Mouse (Mus musculus): ENCODE results near the gene Lpo. TPM values are rescaled to one million over a fixed set of nuclear protein-coding genes. Genes with fewer than 3 reads are reported as not detected.
"Not testable (repeated sequence)": the region's sequence is repeated elsewhere in the genome, so short reads cannot be mapped to it uniquely, and the experiment has no call there.

Gene Lpo
- polyA plus RNA-seq (2015; fragmentation: Nextera tagmentation; extraction: Ambion mirVana): 2.3 and 4.5 TPM in 2 replicates

DNA sequence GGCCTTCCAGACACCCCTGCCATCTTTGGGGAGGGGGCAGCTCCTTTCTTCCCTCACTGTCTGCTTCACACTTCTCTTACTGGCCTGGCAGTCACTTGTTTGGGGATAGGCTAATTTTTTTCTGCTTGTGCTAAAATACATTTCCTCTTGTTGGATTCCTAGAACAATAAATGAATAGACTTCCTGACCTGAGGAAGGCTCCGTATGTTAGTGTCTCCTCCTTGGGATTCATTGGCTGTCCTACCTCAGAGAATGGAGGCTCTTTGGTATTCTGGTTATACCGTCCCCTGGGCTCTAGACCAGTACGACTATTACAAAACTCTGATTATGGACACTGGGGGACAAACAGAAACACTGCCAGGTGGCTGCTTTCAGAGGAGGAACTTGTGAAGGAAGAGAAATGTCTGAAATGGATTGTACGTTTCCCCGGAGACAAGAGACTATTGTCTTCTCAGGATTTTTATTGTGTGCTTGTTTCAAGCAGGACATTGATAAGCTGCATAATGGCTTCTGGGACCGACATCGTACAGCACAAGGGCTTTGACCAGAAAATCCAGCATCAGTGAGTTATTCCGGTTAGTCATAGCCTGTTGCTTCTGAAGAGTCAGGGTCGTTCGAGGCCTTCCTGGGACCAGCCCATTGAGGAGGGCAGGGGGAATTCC is at the start of gene Lpo:
Gene Lpo, minus strand, starts transcription at position 51 of the 662 bp plus-strand sequence.
- Histone ChIP-seq H3K4me3 (ENCODE audit: low read length) (no peak within 1 kb of the TSS), H3K9ac (ENCODE audit: low read depth, low read length) (no peak within 1 kb of the TSS), H3K27ac (ENCODE audit: low read depth, low read length) (no peak within 1 kb of the TSS), H3K4me1 (ENCODE audit: control insufficient read depth, insufficient read depth, low read depth, low read length) (no peaks in the 10 kb centered on the region), H3K4me2 (ENCODE audit: low read length) (no peak within 1 kb of the TSS), H3K27me3 (replicated peaks; ENCODE audit: control insufficient read depth, insufficient read depth, low read length) (no peaks in the 10 kb centered on the region), H3K36me3 (ENCODE audit: control insufficient read depth, insufficient read depth, low read length) (no peaks in the 10 kb centered on the region), H3K9me3 (ENCODE audit: control insufficient read depth, low read length) (no peaks in the 10 kb centered on the region)
- 18% methylated on average over 10 of the region's 10 CpGs for WGBS
- 0 out of 2 replicates have a peak, but pooled peaks have one; percentile 52 for ATAC-seq

DNA sequence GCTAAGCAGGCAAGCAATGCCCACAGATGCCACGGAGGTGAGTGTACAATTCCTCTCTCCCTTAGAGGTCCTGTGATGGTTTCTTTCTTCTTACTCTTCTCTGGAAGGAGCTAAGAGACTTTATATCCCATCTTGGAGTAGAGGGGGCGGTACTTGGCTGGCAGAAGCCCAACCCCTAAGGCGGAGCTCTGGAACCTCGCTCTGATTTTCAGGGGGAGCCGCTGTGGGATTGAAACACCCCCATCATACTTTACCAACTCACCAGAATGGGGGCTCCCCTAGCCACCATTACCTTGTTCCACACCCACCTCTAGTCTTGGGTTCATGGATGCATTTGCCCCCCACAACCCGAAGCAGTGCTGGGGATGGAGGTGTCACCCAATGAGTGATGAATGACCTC is 47.3 kb upstream of the Lpo start, which contains the start of gene Epx:
Gene Epx, minus strand, starts transcription at position 101 of the 400 bp plus-strand sequence.
- no peaks in the 10 kb centered on the region for H3K9me3 ChIP-seq (ENCODE audit: control insufficient read depth, low read length)
- H3K9ac ChIP-seq (ENCODE audit: low read depth, low read length): no peak within 1 kb of the TSS
- no peaks in the 10 kb centered on the region for H3K4me1 ChIP-seq (ENCODE audit: control insufficient read depth, insufficient read depth, low read depth, low read length)
- H3K4me2 ChIP-seq (ENCODE audit: low read length): no peak within 1 kb of the TSS
- H3K27me3 ChIP-seq (replicated peaks; ENCODE audit: control insufficient read depth, insufficient read depth, low read length): no peaks in the 10 kb centered on the region
- no peak within 1 kb of the TSS for H3K27ac ChIP-seq (ENCODE audit: low read depth, low read length)
- 82% methylated on average over 6 of the region's 6 CpGs for WGBS
- no peaks in the 10 kb centered on the region for H3K36me3 ChIP-seq (ENCODE audit: control insufficient read depth, insufficient read depth, low read length)
- no peak within 1 kb of the TSS for H3K4me3 ChIP-seq (ENCODE audit: low read length)
- no peak for ATAC-seq

DNA sequence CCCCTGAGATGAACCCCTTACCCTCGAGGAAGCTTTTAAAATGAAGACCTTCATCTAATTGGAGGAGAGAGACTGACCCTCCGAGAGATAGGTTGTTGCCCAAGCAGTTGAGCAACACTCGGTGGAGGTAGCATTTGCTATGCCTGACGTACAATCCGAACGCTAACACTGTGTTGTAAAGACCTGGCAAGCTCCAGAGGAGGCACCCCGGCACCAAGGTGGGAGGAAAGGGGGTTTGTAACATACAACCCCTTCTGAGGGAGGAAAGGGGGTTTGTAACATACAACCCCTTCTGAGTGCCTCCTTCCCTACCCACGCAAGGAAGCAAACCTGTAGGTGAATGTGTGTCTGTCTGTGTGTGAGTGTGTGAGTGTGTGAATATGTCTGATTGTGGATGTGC is 43.7 kb upstream of the Lpo start:
- Histone ChIP-seq H3K4me1 (ENCODE audit: control insufficient read depth, insufficient read depth, low read depth, low read length) (no peaks in the 10 kb centered on the region), H3K27me3 (replicated peaks; ENCODE audit: control insufficient read depth, insufficient read depth, low read length) (no peaks in the 10 kb centered on the region; the same call in 1 of the 2 replicates), H3K27ac (ENCODE audit: low read depth, low read length) (no peak overlapping the region), H3K9me3 (ENCODE audit: control insufficient read depth, low read length) (no peaks in the 10 kb centered on the region), H3K4me2 (ENCODE audit: low read length) (no peak overlapping the region), H3K9ac (ENCODE audit: low read depth, low read length) (no peak overlapping the region), H3K4me3 (ENCODE audit: low read length) (no peak overlapping the region), H3K36me3 (ENCODE audit: control insufficient read depth, insufficient read depth, low read length) (no peaks in the 10 kb centered on the region)
- WGBS: 43% methylated on average over 8 of the region's 8 CpGs
- no peak for ATAC-seq

DNA sequence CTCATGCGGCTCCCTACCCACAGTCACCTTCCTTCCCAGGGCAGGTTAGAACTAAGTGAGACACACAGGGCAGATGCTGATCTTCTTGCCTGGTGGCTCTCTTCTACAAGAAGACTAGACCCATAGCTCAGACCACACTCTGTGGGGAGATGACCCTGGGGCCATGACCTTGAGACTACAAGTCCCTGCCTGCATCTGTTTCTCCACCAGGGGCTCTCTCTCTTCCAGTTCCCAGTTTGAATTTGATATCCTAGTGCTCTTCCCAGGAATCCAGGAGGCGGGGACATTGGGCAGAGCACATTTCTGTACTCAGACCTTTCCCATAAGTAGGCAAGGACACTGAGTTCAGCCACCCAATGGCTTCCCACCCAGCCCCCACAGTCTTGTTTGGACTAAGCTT is 42.0 kb upstream of the Lpo start:
- no peaks in the 10 kb centered on the region for H3K36me3 ChIP-seq (ENCODE audit: control insufficient read depth, insufficient read depth, low read length)
- no peak overlapping the region for H3K4me3 ChIP-seq (ENCODE audit: low read length)
- no peak overlapping the region for H3K27ac ChIP-seq (ENCODE audit: low read depth, low read length)
- 85% methylated on average over 2 of the region's 2 CpGs for WGBS
- H3K4me1 ChIP-seq (ENCODE audit: control insufficient read depth, insufficient read depth, low read depth, low read length): no peaks in the 10 kb centered on the region
- no peaks in the 10 kb centered on the region; the same call in 1 of the 2 replicates for H3K27me3 ChIP-seq (replicated peaks; ENCODE audit: control insufficient read depth, insufficient read depth, low read length)
- no peak for ATAC-seq
- no peak overlapping the region for H3K9ac ChIP-seq (ENCODE audit: low read depth, low read length)
- H3K4me2 ChIP-seq (ENCODE audit: low read length): no peak overlapping the region
- no peaks in the 10 kb centered on the region for H3K9me3 ChIP-seq (ENCODE audit: control insufficient read depth, low read length)

DNA sequence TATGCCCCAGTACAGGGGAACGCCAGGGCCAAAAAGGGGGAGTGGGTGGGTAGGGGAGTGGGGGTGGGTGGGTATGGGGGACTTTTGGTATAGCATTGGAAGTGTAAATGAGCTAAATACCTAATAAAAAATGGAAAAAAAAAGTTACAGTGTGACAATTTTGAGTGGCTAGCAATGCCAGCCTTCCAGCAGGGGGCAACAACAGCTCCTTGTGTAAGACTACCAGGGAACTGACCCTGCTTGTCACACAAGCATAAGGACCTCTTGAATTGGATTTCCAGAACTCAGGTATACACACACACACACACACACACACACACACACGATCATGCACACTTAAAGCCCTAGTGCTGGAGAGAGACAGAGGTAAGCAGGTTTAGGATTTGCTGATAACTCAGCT is 38.8 kb upstream of the Lpo start:
- not testable (repeated sequence) for H3K9ac ChIP-seq (ENCODE audit: low read depth, low read length); H3K36me3 ChIP-seq (ENCODE audit: control insufficient read depth, insufficient read depth, low read length); H3K4me1 ChIP-seq (ENCODE audit: control insufficient read depth, insufficient read depth, low read depth, low read length); H3K9me3 ChIP-seq (ENCODE audit: control insufficient read depth, low read length); H3K4me2 ChIP-seq (ENCODE audit: low read length); H3K4me3 ChIP-seq (ENCODE audit: low read length); ATAC-seq; H3K27me3 ChIP-seq (replicated peaks; ENCODE audit: control insufficient read depth, insufficient read depth, low read length); H3K27ac ChIP-seq (ENCODE audit: low read depth, low read length)
- 83% methylated on average over 1 of the region's 2 CpGs for WGBS

DNA sequence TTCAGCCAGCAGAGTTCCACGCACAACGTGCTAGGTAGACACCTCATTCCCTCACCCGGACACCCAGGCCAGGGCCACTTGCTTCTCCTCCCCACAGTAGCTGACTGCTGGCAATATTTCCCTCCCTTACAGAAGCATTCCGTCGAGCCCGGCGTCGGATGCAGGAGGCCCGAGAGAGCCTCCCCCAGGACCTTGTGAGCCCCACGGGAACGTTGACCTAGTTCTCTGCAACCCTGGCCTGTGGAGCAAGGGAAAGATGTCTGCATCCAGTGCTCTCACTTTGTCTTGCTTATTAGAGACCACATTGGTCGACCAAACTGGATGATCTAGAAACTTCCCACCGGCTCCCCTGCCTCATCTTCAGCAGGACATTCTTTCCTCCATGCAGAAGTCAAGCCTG is 34.7 kb upstream of the Lpo start:
- 92% methylated on average over 13 of the region's 13 CpGs for WGBS
- no peak for ATAC-seq
- no peak overlapping the region for H3K9ac ChIP-seq (ENCODE audit: low read depth, low read length)

DNA sequence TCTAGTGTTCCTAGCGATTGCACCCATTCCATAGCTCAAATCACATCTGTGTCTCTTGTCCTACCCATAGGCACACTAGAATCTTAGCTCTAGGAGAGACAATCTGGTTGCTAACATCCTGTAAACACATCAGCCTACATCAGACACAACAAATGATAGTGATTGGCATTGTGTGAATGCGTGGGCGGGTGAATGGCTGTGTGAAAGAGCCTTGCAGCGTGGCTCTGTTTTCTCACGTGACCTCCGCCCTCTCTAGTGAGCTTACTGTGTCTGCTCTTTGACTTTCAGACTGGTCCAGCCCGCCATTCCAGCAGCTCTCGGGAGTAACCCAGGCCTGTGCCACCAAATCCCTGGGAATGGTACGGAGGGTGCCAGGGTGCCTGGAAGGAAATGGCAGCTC is 32.3 kb upstream of the Lpo start:
- Histone ChIP-seq H3K4me1 (ENCODE audit: control insufficient read depth, insufficient read depth, low read depth, low read length) (no peaks in the 10 kb centered on the region), H3K9ac (ENCODE audit: low read depth, low read length) (no peak overlapping the region), H3K36me3 (ENCODE audit: control insufficient read depth, insufficient read depth, low read length) (no peaks in the 10 kb centered on the region), H3K27me3 (replicated peaks; ENCODE audit: control insufficient read depth, insufficient read depth, low read length) (no peaks in the 10 kb centered on the region), H3K4me2 (ENCODE audit: low read length) (no peak overlapping the region), H3K9me3 (ENCODE audit: control insufficient read depth, low read length) (no peaks in the 10 kb centered on the region), H3K27ac (ENCODE audit: low read depth, low read length) (no peak overlapping the region), H3K4me3 (ENCODE audit: low read length) (no peak overlapping the region)
- ATAC-seq: no peak
- 66% methylated on average over 9 of the region's 9 CpGs for WGBS

More for the DNA sequence above, 34.7 kb upstream of the Lpo start:
- H3K36me3 ChIP-seq (ENCODE audit: control insufficient read depth, insufficient read depth, low read length): no peaks in the 10 kb centered on the region
- H3K4me1 ChIP-seq (ENCODE audit: control insufficient read depth, insufficient read depth, low read depth, low read length): no peaks in the 10 kb centered on the region
- H3K27me3 ChIP-seq (replicated peaks; ENCODE audit: control insufficient read depth, insufficient read depth, low read length): no peaks in the 10 kb centered on the region
- H3K9me3 ChIP-seq (ENCODE audit: control insufficient read depth, low read length): no peaks in the 10 kb centered on the region
- no peak overlapping the region for H3K4me2 ChIP-seq (ENCODE audit: low read length)
- no peak overlapping the region for H3K4me3 ChIP-seq (ENCODE audit: low read length)
- no peak overlapping the region for H3K27ac ChIP-seq (ENCODE audit: low read depth, low read length)

DNA sequence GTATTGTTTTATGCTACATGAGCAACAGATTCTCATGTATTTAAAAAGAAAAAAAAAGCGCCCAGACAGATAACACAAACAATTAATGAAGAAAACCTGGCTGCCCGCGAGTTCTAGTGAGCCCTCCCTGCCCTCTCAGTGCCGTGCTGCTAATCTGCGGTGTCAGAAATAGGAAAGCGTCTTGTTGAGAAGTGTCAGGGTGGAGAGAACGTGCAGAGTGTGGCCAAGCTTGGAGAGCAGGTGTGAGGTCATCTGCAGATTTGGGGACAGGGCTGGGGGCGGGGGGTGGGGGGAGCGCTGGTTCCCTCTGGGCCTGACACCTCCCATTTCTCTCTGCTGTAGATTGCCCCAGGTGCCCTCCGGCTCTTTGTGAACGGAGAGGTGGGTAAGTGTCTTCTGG is 31.2 kb upstream of the Lpo start:
- no peak overlapping the region for H3K4me2 ChIP-seq (ENCODE audit: low read length)
- no peaks in the 10 kb centered on the region for H3K9me3 ChIP-seq (ENCODE audit: control insufficient read depth, low read length)
- H3K36me3 ChIP-seq (ENCODE audit: control insufficient read depth, insufficient read depth, low read length): no peaks in the 10 kb centered on the region
- H3K9ac ChIP-seq (ENCODE audit: low read depth, low read length): no peak overlapping the region
- no peak for ATAC-seq
- H3K27me3 ChIP-seq (replicated peaks; ENCODE audit: control insufficient read depth, insufficient read depth, low read length): no peaks in the 10 kb centered on the region
- no peak overlapping the region for H3K27ac ChIP-seq (ENCODE audit: low read depth, low read length)
- H3K4me1 ChIP-seq (ENCODE audit: control insufficient read depth, insufficient read depth, low read depth, low read length): no peaks in the 10 kb centered on the region
- 91% methylated on average over 11 of the region's 11 CpGs for WGBS
- H3K4me3 ChIP-seq (ENCODE audit: low read length): no peak overlapping the region

DNA sequence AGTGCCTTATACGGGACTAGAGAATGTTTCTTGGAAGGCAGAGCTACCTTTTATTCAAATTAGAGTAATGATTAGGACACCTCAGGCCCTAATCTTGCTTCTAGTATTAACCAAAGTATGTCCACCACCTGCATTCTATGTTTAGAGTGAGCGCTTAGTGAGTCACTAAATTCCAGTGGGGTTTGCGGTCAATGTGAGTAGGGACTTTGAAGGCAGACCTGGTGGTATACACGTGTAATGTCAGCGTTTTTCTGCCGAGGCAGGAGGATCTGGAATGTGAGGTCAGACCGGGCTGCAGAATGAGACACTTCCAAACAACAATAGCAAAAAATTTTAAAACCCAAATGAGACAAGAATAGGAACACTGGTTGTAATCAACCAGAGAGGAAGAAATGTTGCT is 26.5 kb upstream of the Lpo start:
- H3K27ac ChIP-seq (ENCODE audit: low read depth, low read length): no peak overlapping the region
- 90% methylated on average over 7 of the region's 7 CpGs for WGBS
- no peaks in the 10 kb centered on the region for H3K27me3 ChIP-seq (replicated peaks; ENCODE audit: control insufficient read depth, insufficient read depth, low read length)
- H3K36me3 ChIP-seq (ENCODE audit: control insufficient read depth, insufficient read depth, low read length): no peaks in the 10 kb centered on the region
- ATAC-seq: no peak
- peaks cover 5% of the 10 kb centered on the region for H3K4me1 ChIP-seq (ENCODE audit: control insufficient read depth, insufficient read depth, low read depth, low read length)
- no peak overlapping the region for H3K4me3 ChIP-seq (ENCODE audit: low read length)
- no peak overlapping the region for H3K9ac ChIP-seq (ENCODE audit: low read depth, low read length)
- no peaks in the 10 kb centered on the region for H3K9me3 ChIP-seq (ENCODE audit: control insufficient read depth, low read length)
- no peak overlapping the region for H3K4me2 ChIP-seq (ENCODE audit: low read length)

Measured in hindbrain, embryonic 16.5 days (tissue).